Mouse (Mus musculus): ENCODE measurements around the gene Akap6. TPM values are rescaled to one million over a fixed set of nuclear protein-coding genes. Genes with fewer than 3 reads are reported as not detected.
A peak's percentile ranks its signal among the peaks of the same experiment; 100 is the strongest.

Akap6 gene
- polyA plus RNA-seq, 1 experiment from 2014 or later: 1.6 TPM

- H3K4me3 ChIP-seq (replicated peaks): no peak overlapping the region
- no peaks in the 10 kb centered on the region for H3K36me3 ChIP-seq
- no peaks in the 10 kb centered on the region for H3K9me3 ChIP-seq
- no peaks in the 10 kb centered on the region for H3K4me1 ChIP-seq
- 63% methylated on average over 3 of the region's 3 CpGs for WGBS
- no peak overlapping the region for H3K9ac ChIP-seq
- H3K27ac ChIP-seq: no peak overlapping the region
- no peaks in the 10 kb centered on the region for H3K27me3 ChIP-seq (replicated peaks)
- no peak overlapping the region for H3K4me2 ChIP-seq
- ATAC-seq (ENCODE audit: insufficient read depth, low FRiP score, low read depth): no peak
Measured at GRCm38 (mm10) chr12:52764810-52765209, 65.6 kb downstream of the Akap6 start.

- no peaks in the 10 kb centered on the region for H3K27me3 ChIP-seq (replicated peaks)
- ATAC-seq (ENCODE audit: insufficient read depth, low FRiP score, low read depth): no peak
- no peak overlapping the region for H3K27ac ChIP-seq
- H3K4me3 ChIP-seq (replicated peaks): no peak overlapping the region
- H3K4me2 ChIP-seq: no peak overlapping the region
- H3K9ac ChIP-seq: no peak overlapping the region
- no peaks in the 10 kb centered on the region for H3K36me3 ChIP-seq
- H3K4me1 ChIP-seq: 0 out of 2 replicates have a peak, but pooled peaks cover 11% of the 10 kb centered on the region
- no peaks in the 10 kb centered on the region for H3K9me3 ChIP-seq
- WGBS: 67% methylated on average over 3 of the region's 3 CpGs
Measured at GRCm38 (mm10) chr12:52769561-52769960, 70.4 kb downstream of the Akap6 start.

- H3K4me2 ChIP-seq: no peak overlapping the region
- H3K9ac ChIP-seq: no peak overlapping the region
- no peaks in the 10 kb centered on the region for H3K27me3 ChIP-seq (replicated peaks)
- 0 out of 2 replicates have a peak, but pooled peaks cover 11% of the 10 kb centered on the region for H3K4me1 ChIP-seq
- no peaks in the 10 kb centered on the region for H3K36me3 ChIP-seq
- H3K27ac ChIP-seq: peak overlapping the region; percentile 68; the same call in 1 of the 2 replicates
- WGBS: 52% methylated on average over 7 of the region's 7 CpGs
- no peak for ATAC-seq (ENCODE audit: insufficient read depth, low FRiP score, low read depth)
- no peaks in the 10 kb centered on the region for H3K9me3 ChIP-seq
- no peak overlapping the region for H3K4me3 ChIP-seq (replicated peaks)
Measured at GRCm38 (mm10) chr12:52771931-52772330, 72.7 kb downstream of the Akap6 start.

GRCm38 (mm10) chr12:52772494-52773280 lies 73.5 kb downstream of the Akap6 start:
- WGBS: 28% methylated on average over 11 of the region's 11 CpGs
- Histone ChIP-seq H3K9ac (no peak overlapping the region), H3K27ac (peak overlapping the region; percentile 77), H3K4me3 (replicated peaks) (no peak overlapping the region), H3K4me1 (0 out of 2 replicates have a peak, but pooled peaks cover 11% of the 10 kb centered on the region), H3K36me3 (no peaks in the 10 kb centered on the region), H3K4me2 (no peak overlapping the region; the same call in 1 of the 2 replicates), H3K27me3 (replicated peaks) (no peaks in the 10 kb centered on the region), H3K9me3 (no peaks in the 10 kb centered on the region)
- ATAC-seq (ENCODE audit: insufficient read depth, low FRiP score, low read depth): peak; percentile 73

- WGBS: 44% methylated on average over 3 of the region's 3 CpGs
- H3K36me3 ChIP-seq: no peaks in the 10 kb centered on the region
- no peak for ATAC-seq (ENCODE audit: insufficient read depth, low FRiP score, low read depth)
- H3K9me3 ChIP-seq: no peaks in the 10 kb centered on the region
- H3K27me3 ChIP-seq (replicated peaks): no peaks in the 10 kb centered on the region
- H3K4me1 ChIP-seq: 0 out of 2 replicates have a peak, but pooled peaks cover 11% of the 10 kb centered on the region
- 0 out of 2 replicates have a peak overlapping the region, but pooled peaks have one; percentile 77 for H3K27ac ChIP-seq
- no peak overlapping the region for H3K4me2 ChIP-seq
- H3K9ac ChIP-seq: no peak overlapping the region
- no peak overlapping the region for H3K4me3 ChIP-seq (replicated peaks)
Measured at GRCm38 (mm10) chr12:52773847-52774246, 74.7 kb downstream of the Akap6 start.

GRCm38 (mm10) chr12:52774382-52774781 lies 75.2 kb downstream of the Akap6 start:
- Histone ChIP-seq H3K9ac (no peak overlapping the region), H3K27me3 (replicated peaks) (no peaks in the 10 kb centered on the region), H3K4me3 (replicated peaks) (no peak overlapping the region), H3K4me2 (no peak overlapping the region; the same call in 1 of the 2 replicates), H3K4me1 (0 out of 2 replicates have a peak, but pooled peaks cover 11% of the 10 kb centered on the region), H3K9me3 (no peaks in the 10 kb centered on the region), H3K36me3 (no peaks in the 10 kb centered on the region), H3K27ac (no peak overlapping the region; the same call in 1 of the 2 replicates)
- ATAC-seq (ENCODE audit: insufficient read depth, low FRiP score, low read depth): no peak
- 31% methylated on average over 6 of the region's 6 CpGs for WGBS

- WGBS: 45% methylated on average over 5 of the region's 5 CpGs
- no peak for ATAC-seq (ENCODE audit: insufficient read depth, low FRiP score, low read depth)
- H3K27me3 ChIP-seq (replicated peaks): no peaks in the 10 kb centered on the region
Measured at GRCm38 (mm10) chr12:52780216-52780615, 81.0 kb downstream of the Akap6 start.

GRCm38 (mm10) chr12:52781066-52781465 lies 81.9 kb downstream of the Akap6 start:
- no peak overlapping the region for H3K4me3 ChIP-seq (replicated peaks)
- H3K36me3 ChIP-seq: no peaks in the 10 kb centered on the region
- no peak overlapping the region for H3K9ac ChIP-seq
- 67% methylated on average over 7 of the region's 7 CpGs for WGBS
- ATAC-seq (ENCODE audit: insufficient read depth, low FRiP score, low read depth): no peak
- no peaks in the 10 kb centered on the region for H3K27me3 ChIP-seq (replicated peaks)
- H3K4me1 ChIP-seq: 0 out of 2 replicates have a peak, but pooled peaks cover 7% of the 10 kb centered on the region
- H3K27ac ChIP-seq: no peak overlapping the region
- H3K9me3 ChIP-seq: no peaks in the 10 kb centered on the region
- no peak overlapping the region for H3K4me2 ChIP-seq

More at GRCm38 (mm10) chr12:52780216-52780615, 81.0 kb downstream of the Akap6 start:
- H3K36me3 ChIP-seq: no peaks in the 10 kb centered on the region
- H3K9ac ChIP-seq: no peak overlapping the region
- H3K4me1 ChIP-seq: 0 out of 2 replicates have a peak, but pooled peaks cover 7% of the 10 kb centered on the region
- H3K4me2 ChIP-seq: no peak overlapping the region
- H3K27ac ChIP-seq: no peak overlapping the region
- no peaks in the 10 kb centered on the region for H3K9me3 ChIP-seq
- no peak overlapping the region for H3K4me3 ChIP-seq (replicated peaks)

GRCm38 (mm10) chr12:52782902-52783441 lies 83.8 kb downstream of the Akap6 start:
- 13% methylated on average over 14 of the region's 14 CpGs for WGBS

GRCm38 (mm10) chr12:52785217-52785616 lies 86.0 kb downstream of the Akap6 start:
- Histone ChIP-seq H3K4me3 (replicated peaks) (no peak overlapping the region), H3K27ac (no peak overlapping the region), H3K4me1 (0 out of 2 replicates have a peak, but pooled peaks cover 7% of the 10 kb centered on the region), H3K9ac (no peak overlapping the region), H3K27me3 (replicated peaks) (no peaks in the 10 kb centered on the region), H3K9me3 (no peaks in the 10 kb centered on the region), H3K36me3 (no peaks in the 10 kb centered on the region), H3K4me2 (no peak overlapping the region)
- ATAC-seq (ENCODE audit: insufficient read depth, low FRiP score, low read depth): no peak; the same call in 1 of the 2 replicates

More at GRCm38 (mm10) chr12:52782902-52783441, 83.8 kb downstream of the Akap6 start:
- Histone ChIP-seq H3K27ac (no peak overlapping the region), H3K4me1 (0 out of 2 replicates have a peak, but pooled peaks cover 7% of the 10 kb centered on the region), H3K9me3 (no peaks in the 10 kb centered on the region), H3K4me3 (replicated peaks) (no peak overlapping the region), H3K4me2 (peak overlapping the region; percentile 42), H3K36me3 (no peaks in the 10 kb centered on the region), H3K27me3 (replicated peaks) (no peaks in the 10 kb centered on the region), H3K9ac (no peak overlapping the region)
- 0 out of 2 replicates have a peak, but pooled peaks have one; percentile 35 for ATAC-seq (ENCODE audit: insufficient read depth, low FRiP score, low read depth)

GRCm38 (mm10) chr12:52790350-52790768 lies 91.2 kb downstream of the Akap6 start:
- WGBS: 13% methylated on average over 8 of the region's 8 CpGs
- H3K27ac ChIP-seq: no peak overlapping the region
- H3K27me3 ChIP-seq (replicated peaks): no peaks in the 10 kb centered on the region
- H3K36me3 ChIP-seq: no peaks in the 10 kb centered on the region
- peaks cover 3% of the 10 kb centered on the region; the same call in 1 of the 2 replicates for H3K4me1 ChIP-seq
- H3K4me3 ChIP-seq (replicated peaks): no peak overlapping the region
- no peaks in the 10 kb centered on the region for H3K9me3 ChIP-seq
- ATAC-seq (ENCODE audit: insufficient read depth, low FRiP score, low read depth): peak; percentile 39; the same call in 1 of the 2 replicates
- no peak overlapping the region for H3K9ac ChIP-seq
- 0 out of 2 replicates have a peak overlapping the region, but pooled peaks have one; percentile 2 for H3K4me2 ChIP-seq

GRCm38 (mm10) chr12:52794131-52794530 lies 94.9 kb downstream of the Akap6 start:
- no peak overlapping the region for H3K4me3 ChIP-seq (replicated peaks)
- peaks cover 3% of the 10 kb centered on the region; the same call in 1 of the 2 replicates for H3K4me1 ChIP-seq
- H3K9ac ChIP-seq: no peak overlapping the region
- H3K9me3 ChIP-seq: no peaks in the 10 kb centered on the region
- no peak for ATAC-seq (ENCODE audit: insufficient read depth, low FRiP score, low read depth)
- WGBS: 83% methylated on average over 4 of the region's 4 CpGs
- H3K4me2 ChIP-seq: no peak overlapping the region
- no peak overlapping the region for H3K27ac ChIP-seq
- no peaks in the 10 kb centered on the region for H3K27me3 ChIP-seq (replicated peaks)
- no peaks in the 10 kb centered on the region for H3K36me3 ChIP-seq

Measured in stomach, embryonic 15.5 days (tissue).